Mouse (Mus musculus) forebrain, embryonic 14.5 days (tissue): ENCODE data around the gene Pla2g6. TPM values are rescaled to one million over a fixed set of nuclear protein-coding genes. Genes with fewer than 3 reads are reported as not detected.

Source experiments
- ATAC-seq: fragments of 200-750 bp; cut with Nextera tagmentation; 2 replicates; pipeline ENCODE4 v1.8.0; 2017; ENCODE audit warnings: mild to moderate bottlenecking, moderate library complexity
- DNase-seq: peaks from one replicate; pipeline ENCODE4 v3.0.0-alpha.2; 2015; ENCODE audit warnings: low spot score
- H3K27ac ChIP-seq: fragments of 300-500 bp; sonication (generic); 2 replicates; pipeline ENCODE4 v1.5.1; 2014; ENCODE audit warnings: low read depth, mild to moderate bottlenecking, control low read depth, low read length, moderate library complexity
- H3K27me3 ChIP-seq: fragments of 300-500 bp; sonication (generic); replicated peaks from 2 replicates; pipeline ENCODE4 v1.6.1; 2014; ENCODE audit warnings: low read length, control low read depth, mixed read lengths; ENCODE audit not compliant: control insufficient read depth, insufficient read depth
- H3K36me3 ChIP-seq: fragments of 300-500 bp; sonication (generic); 2 replicates; pipeline ENCODE4 v1.6.1; 2014; ENCODE audit warnings: low read length, control low read depth; ENCODE audit not compliant: control insufficient read depth, insufficient read depth
- H3K4me1 ChIP-seq: fragments of 300-500 bp; sonication (generic); 2 replicates; pipeline ENCODE4 v1.6.1; 2014; ENCODE audit warnings: antibody characterized with exemption, low read length, control low read depth; ENCODE audit not compliant: control insufficient read depth, insufficient read depth
- H3K4me2 ChIP-seq: fragments of 300-500 bp; sonication (generic); 2 replicates; pipeline ENCODE4 v1.6.1; 2014; ENCODE audit warnings: mild to moderate bottlenecking, control low read depth, low read length
- H3K4me3 ChIP-seq: fragments of 300-500 bp; sonication (generic); 2 replicates; pipeline ENCODE4 v1.5.1; 2014; ENCODE audit warnings: low read depth, low read length, control low read depth
- H3K9ac ChIP-seq: fragments of 300-500 bp; sonication (generic); 2 replicates; pipeline ENCODE4 v1.6.1; 2014; ENCODE audit warnings: mild to moderate bottlenecking, low read length, control low read depth, moderate library complexity
- H3K9me3 ChIP-seq: fragments of 300-500 bp; sonication (generic); replicated peaks from 2 replicates; pipeline ENCODE4 v1.6.1; 2016; ENCODE audit warnings: low read length, control low read depth, mixed read lengths; ENCODE audit not compliant: control insufficient read depth
- WGBS: fragments of 180-500 bp; shearing (Covaris S2); extraction: QIAGEN DNeasy Blood & Tissue Kit; methylation state at CpG from one replicate; pipeline ENCODE4 v1.1.7; 2014; 5-methylcytosine and 5-hydroxymethylcytosine counted together
- polyA plus RNA-seq: library from polyadenylated mRNA; unstranded; fragments of >200 nt; fragmentation: Nextera tagmentation; extraction: Ambion mirVana; gene quantifications from 2 replicates; pipeline ENCODE4 v1.2.1, GENCODE M21; 2014

Gene Pla2g6
- polyA plus RNA-seq, 1 experiment from 2014 or later, result 14.0 TPM

DNA sequence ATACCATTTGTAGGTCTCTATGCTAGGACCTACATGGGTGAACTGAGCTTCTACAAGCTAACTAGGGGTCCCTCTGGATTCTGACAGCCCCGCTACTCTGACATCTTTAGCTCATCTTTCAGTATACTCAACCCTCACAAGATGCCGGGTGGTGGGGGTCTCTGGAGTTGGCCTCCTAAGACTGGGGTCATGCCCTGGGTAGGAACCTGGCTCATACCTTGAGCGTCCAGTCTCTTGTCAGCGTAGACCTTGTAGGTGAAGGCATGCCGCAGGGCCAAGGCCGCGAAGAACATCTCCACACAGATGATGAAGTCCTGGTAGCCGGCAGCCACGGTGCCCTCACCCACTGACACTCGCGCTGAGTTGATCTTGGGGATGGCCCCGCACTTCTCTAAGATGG is 36.9 kb upstream of the Pla2g6 start:
- H3K9me3 ChIP-seq, result no peaks in the 10 kb centered on the region
- no peak overlapping the region for H3K27ac ChIP-seq
- no peaks in the 10 kb centered on the region for H3K4me1 ChIP-seq
- 97% methylated on average over 12 of the region's 12 CpGs for WGBS
- peaks cover 75% of the 10 kb centered on the region for H3K36me3 ChIP-seq
- no peak overlapping the region for H3K9ac ChIP-seq
- no peak overlapping the region for H3K4me2 ChIP-seq
- DNase-seq (no peak), ATAC-seq (no peak)
- H3K4me3 ChIP-seq, result no peak overlapping the region
- H3K27me3 ChIP-seq, result no peaks in the 10 kb centered on the region

GRCm38 (mm10) chr15:79364120-79364519 is 35.9 kb upstream of the Pla2g6 start:
- 72% methylated on average over 6 of the region's 6 CpGs for WGBS

GRCm38 (mm10) chr15:79361023-79361422 is 32.8 kb upstream of the Pla2g6 start:
- 79% methylated on average over 4 of the region's 4 CpGs for WGBS
- Histone ChIP-seq H3K4me2 (no peak overlapping the region), H3K4me1 (0 out of 2 replicates have a peak, but pooled peaks cover 3% of the 10 kb centered on the region), H3K27ac (no peak overlapping the region), H3K9me3 (no peaks in the 10 kb centered on the region), H3K27me3 (peaks cover 6% of the 10 kb centered on the region), H3K9ac (no peak overlapping the region), H3K4me3 (no peak overlapping the region), H3K36me3 (peaks cover 47% of the 10 kb centered on the region)
- no peak for ATAC-seq
- no peak for DNase-seq

More at GRCm38 (mm10) chr15:79364120-79364519, 35.9 kb upstream of the Pla2g6 start:
- H3K27ac ChIP-seq, result no peak overlapping the region
- H3K27me3 ChIP-seq, result no peaks in the 10 kb centered on the region
- H3K9me3 ChIP-seq, result no peaks in the 10 kb centered on the region
- no peak overlapping the region for H3K9ac ChIP-seq
- no peaks in the 10 kb centered on the region for H3K4me1 ChIP-seq
- H3K4me3 ChIP-seq, result no peak overlapping the region
- peaks cover 69% of the 10 kb centered on the region for H3K36me3 ChIP-seq
- no peak overlapping the region for H3K4me2 ChIP-seq
- no peak for ATAC-seq
- DNase-seq, result no peak

- Histone ChIP-seq H3K27ac (no peak overlapping the region), H3K27me3 (peaks cover 7% of the 10 kb centered on the region), H3K4me2 (no peak overlapping the region), H3K9me3 (no peaks in the 10 kb centered on the region), H3K36me3 (peaks cover 41% of the 10 kb centered on the region), H3K4me3 (no peak overlapping the region), H3K4me1 (0 out of 2 replicates have a peak, but pooled peaks cover 3% of the 10 kb centered on the region), H3K9ac (no peak overlapping the region)
- 71% methylated on average over 7 of the region's 7 CpGs for WGBS
- no peak for ATAC-seq
- no peak for DNase-seq
These were observed 32.2 kb upstream of the Pla2g6 start for GRCm38 (mm10) chr15:79360371-79360770.

DNA sequence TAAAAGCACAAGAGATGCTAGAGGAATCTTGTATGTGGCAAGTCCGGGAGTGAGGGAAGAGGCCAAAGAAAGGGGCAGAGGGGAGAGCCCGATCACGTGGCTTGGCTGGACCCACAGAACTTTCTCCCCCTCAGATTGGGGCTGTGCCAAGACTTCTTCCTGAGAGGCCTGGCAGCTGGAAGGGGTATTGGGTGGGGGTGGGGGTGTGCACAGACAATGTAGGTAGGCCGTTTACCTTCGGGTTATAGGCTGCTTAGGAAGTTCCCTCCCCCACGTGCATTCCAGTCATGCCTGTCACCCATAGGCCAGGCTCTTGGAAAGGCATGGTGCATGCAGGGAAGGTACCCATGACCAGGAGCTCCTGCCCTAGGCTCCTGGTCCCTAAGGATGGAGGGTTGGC is 31.8 kb upstream of the Pla2g6 start:
- peaks cover 7% of the 10 kb centered on the region for H3K27me3 ChIP-seq
- H3K4me2 ChIP-seq, result no peak overlapping the region
- WGBS, result 33% methylated on average over 6 of the region's 6 CpGs
- H3K9me3 ChIP-seq, result no peaks in the 10 kb centered on the region
- no peak overlapping the region for H3K9ac ChIP-seq
- no peak overlapping the region for H3K4me3 ChIP-seq
- H3K27ac ChIP-seq, result no peak overlapping the region
- DNase-seq, result peak; percentile 24
- peaks cover 36% of the 10 kb centered on the region for H3K36me3 ChIP-seq
- ATAC-seq, result no peak
- 0 out of 2 replicates have a peak, but pooled peaks cover 3% of the 10 kb centered on the region for H3K4me1 ChIP-seq

DNA sequence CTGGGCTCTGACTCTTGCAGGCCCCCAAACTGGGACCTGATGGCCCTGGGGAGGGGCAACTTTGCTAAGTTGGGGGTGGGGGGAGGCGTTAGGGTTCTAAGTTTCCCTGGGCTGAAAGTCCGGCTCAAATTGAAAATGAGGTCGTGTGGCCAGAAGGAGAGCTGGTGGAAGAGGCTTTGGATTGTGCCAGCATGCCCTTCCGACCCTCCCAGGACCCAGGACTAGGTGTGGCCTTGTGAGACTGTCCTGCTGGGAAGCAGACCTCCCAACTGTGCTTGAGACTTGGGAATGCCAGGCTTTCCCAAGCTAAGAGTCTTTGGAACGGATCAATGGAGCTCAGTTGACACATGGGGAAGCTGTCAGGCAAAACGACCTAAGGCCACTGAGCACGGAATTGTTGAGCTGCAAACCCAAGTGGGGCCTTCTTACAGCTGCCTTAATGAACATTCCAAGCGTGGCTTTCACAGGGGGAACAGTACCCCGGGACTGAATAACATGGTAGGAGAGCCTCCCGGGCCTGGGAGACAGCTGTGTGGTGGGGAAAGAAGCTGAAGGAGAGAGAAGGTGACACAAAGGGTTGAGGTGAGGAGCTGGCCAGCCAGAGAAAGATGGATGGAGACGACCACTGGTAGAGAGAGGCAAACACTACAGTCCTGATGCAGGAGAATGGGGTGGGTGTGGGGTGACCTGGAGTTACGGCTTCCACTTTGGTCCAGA is 29.9 kb upstream of the Pla2g6 start:
- DNase-seq, result no peak
- 0 out of 2 replicates have a peak, but pooled peaks cover 3% of the 10 kb centered on the region for H3K4me1 ChIP-seq
- no peak overlapping the region for H3K27ac ChIP-seq
- peak overlapping the region; percentile 74 for H3K4me2 ChIP-seq
- peaks cover 7% of the 10 kb centered on the region for H3K27me3 ChIP-seq
- peak; percentile 33; the same call in 1 of the 2 replicates for ATAC-seq
- H3K4me3 ChIP-seq, result peak overlapping the region; percentile 38; the same call in 1 of the 2 replicates
- H3K9ac ChIP-seq, result no peak overlapping the region; the same call in 1 of the 2 replicates
- H3K9me3 ChIP-seq, result no peaks in the 10 kb centered on the region
- peaks cover 22% of the 10 kb centered on the region for H3K36me3 ChIP-seq
- 42% methylated on average over 12 of the region's 12 CpGs for WGBS

DNA sequence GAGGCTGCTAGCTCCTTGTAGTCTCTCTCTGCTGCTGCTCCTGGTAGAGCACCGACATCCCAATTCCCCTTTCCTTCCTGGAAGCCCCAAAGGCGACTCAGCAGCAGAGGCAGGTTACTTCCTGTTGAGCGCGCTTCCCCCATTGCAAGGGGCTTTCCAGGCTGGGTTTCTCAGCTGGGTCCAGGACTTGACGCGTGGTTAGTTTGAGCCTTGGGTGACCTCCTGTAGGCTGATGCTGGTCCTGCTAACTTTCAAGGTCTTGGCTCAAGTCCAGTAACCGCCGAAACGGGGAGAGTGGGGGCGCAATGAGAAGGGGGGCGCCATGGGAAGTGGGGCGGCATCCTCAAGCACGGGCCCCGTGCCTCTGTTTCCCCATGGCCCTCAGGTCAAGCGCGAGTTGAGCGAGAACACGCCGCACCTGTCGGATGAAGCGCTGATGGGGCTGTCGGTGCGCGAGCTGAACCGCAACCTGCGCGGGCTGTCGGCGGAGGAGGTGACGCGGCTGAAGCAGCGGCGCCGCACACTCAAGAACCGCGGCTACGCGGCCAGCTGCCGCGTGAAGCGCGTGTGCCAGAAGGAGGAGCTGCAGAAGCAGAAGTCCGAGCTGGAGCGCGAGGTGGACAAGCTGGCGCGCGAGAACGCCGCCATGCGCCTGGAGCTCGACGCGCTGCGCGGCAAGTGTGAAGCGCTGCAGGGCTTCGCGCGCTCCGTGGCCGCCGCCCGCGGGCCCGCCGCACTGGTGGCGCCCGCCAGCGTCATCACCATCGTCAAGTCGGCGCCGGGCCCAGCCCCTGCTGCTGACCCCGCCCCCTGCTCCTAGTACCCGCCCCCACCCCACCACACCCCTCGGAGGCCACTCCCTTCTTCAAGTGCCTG is 29.1 kb upstream of the Pla2g6 start:
- WGBS, result under 1% methylated on average over 57 of the region's 77 CpGs
- peak overlapping the region; percentile 38 for H3K4me3 ChIP-seq
- H3K4me1 ChIP-seq, result 0 out of 2 replicates have a peak, but pooled peaks cover 3% of the 10 kb centered on the region
- no peak overlapping the region for H3K27ac ChIP-seq
- ATAC-seq, result peak; percentile 86
- peak overlapping the region; percentile 74 for H3K4me2 ChIP-seq
- DNase-seq, result peak; percentile 80
- peaks cover 14% of the 10 kb centered on the region; the same call in 1 of the 2 replicates for H3K36me3 ChIP-seq
- peaks cover 7% of the 10 kb centered on the region for H3K27me3 ChIP-seq
- peak overlapping the region; percentile 59 for H3K9ac ChIP-seq
- no peaks in the 10 kb centered on the region for H3K9me3 ChIP-seq

- H3K27ac ChIP-seq, result no peak overlapping the region
- 82% methylated on average over 8 of the region's 8 CpGs for WGBS
- DNase-seq (no peak), ATAC-seq (no peak)
- peak overlapping the region; percentile 74 for H3K4me2 ChIP-seq
- H3K4me1 ChIP-seq, result 0 out of 2 replicates have a peak, but pooled peaks cover 3% of the 10 kb centered on the region
- no peaks in the 10 kb centered on the region for H3K9me3 ChIP-seq
- peaks cover 6% of the 10 kb centered on the region; the same call in 1 of the 2 replicates for H3K36me3 ChIP-seq
- no peak overlapping the region for H3K4me3 ChIP-seq
- peaks cover 7% of the 10 kb centered on the region for H3K27me3 ChIP-seq
- H3K9ac ChIP-seq, result no peak overlapping the region
These were observed 28.3 kb upstream of the Pla2g6 start for GRCm38 (mm10) chr15:79356481-79356880.
